Mouse (Mus musculus) thymus, adult 18-20 months (tissue): Measurements from ENCODE around the gene Slc4a1.

Experiments
- DNase-seq, 2 experiments: peaks; one replicate each; pipeline ENCODE4 v3.0.0; 2022; ENCODE audit warnings: mixed read lengths in 2 of 2

The Slc4a1 gene

GRCm38 (mm10) chr11:102319941-102320685, 45.9 kb downstream of the Slc4a1 start:
- peak; percentile 63 to 69 for DNase-seq

- DNase-seq, result peak; percentile 68 to 71
These were observed 46.6 kb downstream of the Slc4a1 start, which contains the start of gene Ubtf for GRCm38 (mm10) chr11:102319410-102319792. Gene Ubtf (minus strand): TSS chr11:102319742.

- DNase-seq, result peak; percentile 61 to 63
These were observed 47.2 kb downstream of the Slc4a1 start for GRCm38 (mm10) chr11:102318576-102319409.

GRCm38 (mm10) chr11:102317901-102318575, 48.0 kb downstream of the Slc4a1 start:
- DNase-seq, result peak; percentile 67 to 74

- DNase-seq, result peak; percentile 52 to 53
These were observed 48.6 kb downstream of the Slc4a1 start for GRCm38 (mm10) chr11:102317298-102317900.

- peak; percentile 88 to 89 for DNase-seq
These were observed 49.3 kb downstream of the Slc4a1 start for GRCm38 (mm10) chr11:102316572-102317297.

GRCm38 (mm10) chr11:102315690-102316571, 50.1 kb downstream of the Slc4a1 start:
- no peak for DNase-seq

DNA sequence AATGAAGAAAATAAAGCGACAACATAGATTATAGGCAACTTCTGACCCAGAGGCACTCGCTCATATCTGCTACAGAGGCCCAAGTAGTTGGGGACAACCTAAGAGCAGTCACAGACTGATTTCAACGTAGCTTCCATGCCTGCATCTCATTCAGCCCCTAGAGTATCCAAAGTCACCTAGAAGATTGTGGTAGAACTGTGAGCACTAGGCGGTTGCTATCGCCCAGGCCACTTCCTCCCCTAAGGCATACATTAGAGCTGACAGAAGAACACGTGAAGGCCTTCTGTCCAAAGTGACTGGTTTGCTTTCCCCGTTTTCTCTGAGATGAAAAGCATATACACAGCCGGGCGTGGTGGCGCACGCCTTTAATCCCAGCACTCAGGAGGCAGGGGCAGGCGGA, 51.7 kb downstream of the Slc4a1 start:
- no peak for DNase-seq

GRCm38 (mm10) chr11:102312586-102312985, 53.4 kb downstream of the Slc4a1 start:
- no peak for DNase-seq

- no peak for DNase-seq
These were observed 54.0 kb downstream of the Slc4a1 start for GRCm38 (mm10) chr11:102311966-102312365.

GRCm38 (mm10) chr11:102310768-102311695, 55.0 kb downstream of the Slc4a1 start:
- no peak for DNase-seq

GRCm38 (mm10) chr11:102309821-102310617, 56.0 kb downstream of the Slc4a1 start:
- DNase-seq, result no peak

DNA sequence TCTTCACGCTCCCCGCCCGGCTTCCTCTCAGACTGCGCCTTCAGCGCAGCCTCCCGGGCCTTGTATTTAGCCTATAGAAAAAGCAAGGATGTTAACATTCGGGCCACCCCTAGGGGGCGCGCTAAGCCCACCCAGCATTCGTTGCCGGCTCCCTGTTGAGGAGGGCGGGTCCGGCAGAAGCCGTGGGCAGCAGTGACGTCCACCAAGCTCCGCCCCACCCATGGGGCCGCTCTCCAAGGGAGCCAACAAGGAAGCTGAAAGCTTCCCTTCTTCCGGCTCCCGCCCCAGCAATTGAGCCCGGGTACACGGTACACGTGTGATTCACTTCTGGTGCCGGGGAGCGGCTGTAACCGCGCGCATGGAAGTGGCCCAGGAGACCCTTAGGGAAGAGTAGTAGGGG, 57.0 kb downstream of the Slc4a1 start:
- peak; percentile 89 to 92 for DNase-seq

- DNase-seq, result no peak
These were observed 57.9 kb downstream of the Slc4a1 start for GRCm38 (mm10) chr11:102308104-102308503.

- DNase-seq, result peak in 1 of 2 experiments; percentile 1
These were observed 60.6 kb downstream of the Slc4a1 start for GRCm38 (mm10) chr11:102305359-102305758.

GRCm38 (mm10) chr11:102304141-102304540, 61.9 kb downstream of the Slc4a1 start:
- DNase-seq, result no peak

- no peak for DNase-seq
These were observed 66.2 kb downstream of the Slc4a1 start for GRCm38 (mm10) chr11:102299839-102300238.
